Mouse (Mus musculus) heart, postnatal 36 days (tissue): Measurements from ENCODE around the gene Timp3. TPM values are rescaled to one million over a fixed set of nuclear protein-coding genes. Genes with fewer than 3 reads are reported as not detected.

Experiments used
- DNase-seq, 2 experiments: peaks; one replicate each; pipeline ENCODE4 v3.0.0; 2021 to 2022
- intact Hi-C: fragments of 180-260 bp; cut with DNase I; formaldehyde crosslinking; loops from one replicate; pipeline ENCODE4 v1.15.1; 2025
- total RNA-seq, 2 experiments: library from RNA; stranded (reverse); gene quantifications; 2 replicates each; pipeline ENCODE4 v1.2.3; 2021

Gene Timp3
- total RNA-seq, 2 experiments from 2014 or later = 165 to 209 TPM

DNA sequence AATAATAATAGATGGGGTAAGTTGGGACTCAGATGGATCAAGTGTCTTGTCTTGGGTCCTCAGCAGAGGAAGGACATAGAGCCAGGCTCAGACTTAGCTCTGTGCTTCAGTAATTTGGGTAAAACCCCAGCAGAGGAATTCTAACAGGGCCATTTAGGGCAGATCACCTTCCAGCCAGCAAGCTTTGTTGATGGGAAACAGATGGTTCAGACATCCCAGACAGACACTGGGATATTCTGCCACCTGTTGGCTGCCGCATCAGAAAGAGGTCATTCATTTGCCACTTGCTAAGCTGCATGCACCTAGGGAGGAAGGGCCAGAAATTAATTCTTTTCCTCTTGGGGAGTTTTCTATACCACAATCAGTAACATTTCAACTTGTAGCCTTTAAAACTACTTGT is 21.8 kb downstream of the Timp3 start:
- intact Hi-C loops = no loop called here
- no peak for DNase-seq

DNA sequence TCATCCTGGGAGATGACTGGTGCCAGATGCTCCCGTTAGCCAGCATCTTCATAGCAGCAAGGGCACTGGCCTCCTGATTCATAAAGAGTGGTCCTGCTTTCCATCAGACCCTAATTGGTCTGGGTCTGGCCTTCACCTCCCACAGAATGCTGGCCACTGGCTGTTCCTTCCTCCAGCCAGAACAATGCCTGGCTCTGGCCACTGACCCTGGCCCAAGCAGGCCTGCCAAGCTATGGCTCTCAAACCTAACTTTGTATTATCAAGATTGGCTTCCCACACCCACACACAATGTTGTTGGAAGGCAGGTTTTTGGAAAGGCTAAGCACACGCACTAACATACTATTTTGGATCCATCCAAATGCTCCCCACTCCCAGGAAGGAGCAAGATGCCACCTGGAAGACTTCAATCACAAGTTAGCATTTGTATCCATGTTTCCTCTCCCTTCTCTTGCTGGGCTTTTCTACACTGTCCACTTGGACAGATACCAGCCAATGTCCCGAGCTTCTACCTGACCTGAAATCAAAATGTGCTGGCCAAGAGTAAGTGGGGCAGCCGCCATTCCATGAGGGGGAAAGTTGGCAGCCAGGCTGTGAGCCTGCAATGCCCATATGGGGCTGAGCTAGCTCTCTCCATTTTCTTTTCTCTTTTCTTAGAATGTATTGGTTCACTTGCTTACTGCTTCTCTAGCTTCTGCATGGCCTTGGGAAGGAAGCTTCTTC is 23.3 kb downstream of the Timp3 start:
- intact Hi-C loops = no loop called here
- DNase-seq = no peak

DNA sequence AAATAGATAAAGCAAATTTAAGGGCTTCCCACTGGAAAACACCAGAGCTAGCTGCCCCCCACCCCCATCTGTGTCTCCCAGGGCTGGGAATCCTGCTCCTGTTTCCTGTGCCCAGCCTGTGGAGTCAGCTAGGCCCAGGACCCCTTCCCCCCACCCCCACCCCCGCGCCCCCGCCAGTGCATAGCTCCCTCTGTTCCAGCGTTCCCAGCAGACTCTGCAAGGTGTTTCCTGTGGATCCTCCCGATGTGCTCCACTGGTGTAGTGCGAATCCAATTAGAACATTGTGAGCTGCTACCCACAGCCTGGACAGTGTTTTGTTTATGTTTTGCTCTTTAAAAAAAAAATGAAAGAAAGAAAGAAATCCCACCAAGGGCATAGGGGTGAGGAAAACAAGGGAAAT is 25.1 kb downstream of the Timp3 start:
- DNase-seq = no peak
- intact Hi-C loops = no loop called here

DNA sequence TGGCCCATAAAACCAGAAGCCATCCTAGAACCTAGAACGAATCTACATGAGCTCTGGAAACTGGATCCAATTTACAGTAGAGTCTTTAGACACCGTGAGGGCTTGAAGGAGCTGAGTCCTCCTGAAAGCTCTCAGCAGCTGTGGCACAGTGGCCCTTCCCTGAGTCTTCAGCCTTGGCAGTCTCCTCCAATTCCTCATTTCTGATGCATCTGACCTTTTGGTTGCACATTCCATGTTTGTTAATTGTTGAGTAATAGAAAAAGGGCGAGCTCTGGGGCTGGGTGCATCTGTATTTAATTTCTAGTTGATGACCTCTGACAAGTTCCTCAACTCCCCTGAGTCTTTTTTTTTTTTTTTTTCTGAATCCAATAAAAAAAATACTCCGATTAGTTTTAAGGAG is 28.0 kb downstream of the Timp3 start:
- intact Hi-C loops = no loop called here
- no peak for DNase-seq

DNA sequence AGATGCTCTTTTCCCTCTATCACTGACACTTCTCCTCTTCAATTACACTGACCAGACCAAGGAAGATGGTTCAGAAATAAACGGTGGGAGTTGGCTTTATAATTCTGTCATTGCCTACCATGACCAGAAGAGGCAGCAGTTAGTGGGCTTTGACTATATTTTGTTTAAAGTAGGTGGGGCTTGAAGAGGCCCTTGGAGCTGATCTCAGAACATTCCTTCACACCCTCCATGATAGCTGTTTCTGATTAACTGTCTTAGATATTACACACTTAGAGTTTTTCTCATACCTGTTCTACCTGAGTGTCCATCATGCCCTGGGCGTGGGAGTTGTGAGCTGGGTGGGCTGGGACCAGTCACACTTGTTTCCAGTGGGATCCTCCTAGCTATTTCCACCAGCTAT is 28.5 kb downstream of the Timp3 start:
- DNase-seq = no peak
- intact Hi-C loops = no loop called here

DNA sequence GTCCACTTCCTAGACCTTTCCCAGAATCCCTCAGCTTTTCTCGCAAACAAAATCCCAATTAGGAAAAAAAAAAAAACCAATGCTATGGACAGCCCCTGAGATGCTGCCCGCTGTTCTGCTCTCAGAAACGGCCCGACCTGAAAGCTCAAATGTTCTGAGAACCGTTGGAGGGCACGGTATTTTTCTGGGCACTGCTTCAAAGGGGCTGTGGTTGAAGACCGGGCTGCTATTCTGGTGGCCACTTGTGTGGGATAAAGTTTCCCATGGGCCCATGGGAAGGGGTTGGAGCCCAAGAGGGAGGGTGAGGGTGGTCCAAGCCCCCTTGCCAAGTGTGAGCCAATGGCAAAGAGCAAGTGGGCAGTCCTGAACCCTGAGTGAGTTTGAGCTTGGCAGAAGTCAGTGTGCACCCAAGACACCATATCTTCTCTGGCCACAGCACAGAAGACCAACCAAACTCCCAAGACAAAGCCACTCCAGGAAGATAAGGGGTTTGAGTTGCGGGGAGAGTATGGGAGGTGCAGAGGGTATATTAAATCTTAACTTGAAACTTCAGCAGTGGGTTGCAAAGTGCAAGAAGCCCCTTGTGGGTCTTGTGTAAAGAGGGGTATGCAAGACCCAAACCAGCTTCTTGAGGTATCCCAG is 29.2 kb downstream of the Timp3 start:
- DNase-seq = no peak
- intact Hi-C loops = no loop called here

DNA sequence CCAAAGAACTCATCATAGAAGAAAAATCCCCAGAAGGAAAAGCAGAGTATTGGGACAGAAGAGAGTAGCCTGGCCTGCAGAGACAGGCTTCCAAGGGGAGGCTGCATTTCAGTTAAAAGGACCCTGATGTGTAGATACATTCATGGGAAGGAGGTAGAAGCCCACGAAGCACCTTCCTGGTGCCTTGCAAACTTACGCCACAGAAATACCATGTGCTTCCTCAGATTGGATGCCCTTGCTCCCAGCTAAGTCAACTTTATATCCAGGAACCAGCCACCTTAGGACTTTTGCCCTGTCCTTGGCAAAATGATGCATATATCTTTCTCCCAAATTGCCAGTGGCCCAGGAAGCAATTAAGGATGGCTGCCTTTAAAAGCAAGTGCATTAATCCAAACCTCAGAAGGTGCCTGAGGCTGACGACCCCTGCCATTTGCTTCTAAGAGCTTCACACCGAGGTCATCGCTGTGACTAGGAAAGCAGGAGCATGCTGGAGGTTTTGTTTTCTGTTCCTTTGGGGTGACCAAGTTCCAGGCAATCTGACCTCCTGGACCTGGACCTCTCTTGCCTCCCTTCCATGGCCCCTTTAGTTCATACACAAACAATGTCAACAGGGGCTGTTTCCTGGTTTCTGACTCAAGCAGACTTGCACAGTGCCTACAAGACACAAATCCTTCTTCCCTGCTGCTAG is 31.0 kb downstream of the Timp3 start:
- intact Hi-C loops = no loop called here
- DNase-seq = no peak

DNA sequence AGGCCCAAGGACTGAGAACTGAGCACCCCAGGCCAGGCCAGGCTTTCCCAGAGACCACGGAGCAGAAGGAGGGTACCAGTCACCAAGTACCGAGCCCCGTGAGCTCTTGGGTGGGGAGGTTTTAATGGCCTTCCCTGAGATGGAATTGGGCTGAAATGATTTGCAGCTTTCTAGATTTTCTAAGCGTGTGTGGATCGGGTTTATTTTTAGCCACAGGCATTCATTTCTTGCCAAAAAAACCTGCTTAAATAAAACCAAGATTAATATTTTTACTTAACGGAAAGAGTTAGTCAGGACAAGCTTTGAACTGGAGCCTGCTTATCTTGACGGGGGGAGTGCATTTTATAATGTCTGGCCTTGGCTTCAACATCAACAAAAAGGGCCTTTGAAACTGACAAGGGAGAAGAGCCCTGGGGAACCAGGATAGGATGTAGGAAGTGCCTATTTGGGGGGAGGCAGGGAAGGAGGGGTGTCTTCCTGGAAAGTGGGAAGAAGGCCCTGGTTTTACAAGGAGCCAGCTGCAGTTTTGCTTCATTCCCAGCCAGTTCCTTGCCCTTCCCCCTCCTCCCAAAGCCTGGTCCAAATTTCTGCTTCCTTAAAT is 31.6 kb downstream of the Timp3 start:
- DNase-seq = peak in 1 of 2 experiments; percentile 50
- intact Hi-C loops = no loop called here

DNA sequence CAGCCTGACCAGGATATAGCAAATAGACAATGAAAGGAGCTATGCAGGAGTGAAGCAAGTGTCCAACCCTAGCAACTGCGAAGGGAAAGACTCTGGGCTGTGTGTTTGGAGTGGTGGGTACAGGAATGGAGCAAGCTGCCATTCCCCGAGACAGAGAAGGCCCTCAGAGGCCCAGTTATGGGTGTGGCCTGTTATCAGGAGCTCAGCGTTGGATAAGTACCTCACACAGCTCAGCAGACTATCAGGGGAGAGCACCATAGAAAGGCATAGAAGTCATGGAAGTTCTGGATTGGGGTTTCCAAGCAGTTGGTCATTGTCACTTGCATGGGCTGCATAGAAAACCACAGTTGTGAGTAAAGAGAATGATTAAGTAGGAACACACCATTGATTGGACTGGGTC is 32.8 kb downstream of the Timp3 start:
- DNase-seq = no peak
- intact Hi-C loops = no loop called here

DNA sequence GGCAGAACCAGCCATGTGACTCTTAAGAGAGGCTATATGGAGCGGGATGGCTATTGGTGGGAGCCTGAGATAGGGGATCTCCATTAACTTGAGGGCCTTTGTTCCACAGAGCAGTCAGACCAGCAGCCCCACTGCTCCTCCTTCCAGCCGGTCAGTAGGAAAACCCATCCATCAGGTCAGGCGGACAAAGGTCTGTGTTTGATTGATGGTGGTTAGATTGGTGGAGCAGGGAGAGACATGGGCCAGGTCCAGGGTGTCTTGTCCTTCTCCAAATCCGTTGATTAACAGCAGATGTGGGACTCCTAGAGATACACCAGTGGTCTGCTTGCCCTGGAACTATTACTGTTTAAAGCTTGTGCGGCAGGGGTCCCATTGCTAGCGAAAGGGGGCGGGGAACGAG is 34.4 kb downstream of the Timp3 start:
- no peak for DNase-seq
- intact Hi-C loops = no loop called here

DNA sequence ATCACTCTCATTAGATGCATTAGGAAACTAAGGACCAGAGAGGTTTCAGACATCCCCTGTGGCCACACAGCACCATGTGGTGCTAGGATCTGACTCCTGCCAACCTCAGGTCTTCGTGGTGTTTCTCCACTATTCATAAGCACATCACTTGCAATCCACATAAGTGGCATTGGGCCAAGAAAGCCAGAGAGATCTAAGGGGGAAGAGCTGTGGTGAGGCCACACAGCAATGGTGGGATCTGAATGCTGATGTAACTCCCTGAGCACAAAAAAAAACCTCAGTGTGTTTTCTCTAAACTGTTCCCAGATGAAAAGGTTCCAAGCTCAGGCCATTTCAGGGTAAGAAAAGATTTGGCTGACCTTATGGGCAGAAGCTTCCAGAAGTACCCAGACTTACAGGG is 36.3 kb downstream of the Timp3 start:
- no peak for DNase-seq
- intact Hi-C loops = no loop called here

DNA sequence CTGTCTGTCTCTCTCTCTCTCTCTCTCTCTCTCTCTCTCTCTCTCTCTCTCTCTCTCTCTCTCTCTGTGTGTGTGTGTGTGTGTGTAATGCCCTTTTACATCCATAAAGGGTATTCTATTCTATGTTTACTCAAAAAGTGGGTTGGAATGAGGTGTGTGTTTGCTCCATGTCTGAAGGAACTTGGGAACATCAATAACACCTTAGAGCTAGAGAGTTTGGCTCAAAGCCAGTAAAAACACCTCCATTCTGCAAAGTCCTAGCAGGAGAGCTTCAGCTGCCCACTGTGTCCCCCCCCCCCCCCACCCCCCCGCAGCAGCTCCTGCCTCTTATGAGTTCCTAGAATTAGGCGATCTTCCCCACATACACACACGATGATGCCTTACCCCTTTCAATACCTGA is 37.1 kb downstream of the Timp3 start:
- intact Hi-C loops = no loop called here
- DNase-seq = no peak

DNA sequence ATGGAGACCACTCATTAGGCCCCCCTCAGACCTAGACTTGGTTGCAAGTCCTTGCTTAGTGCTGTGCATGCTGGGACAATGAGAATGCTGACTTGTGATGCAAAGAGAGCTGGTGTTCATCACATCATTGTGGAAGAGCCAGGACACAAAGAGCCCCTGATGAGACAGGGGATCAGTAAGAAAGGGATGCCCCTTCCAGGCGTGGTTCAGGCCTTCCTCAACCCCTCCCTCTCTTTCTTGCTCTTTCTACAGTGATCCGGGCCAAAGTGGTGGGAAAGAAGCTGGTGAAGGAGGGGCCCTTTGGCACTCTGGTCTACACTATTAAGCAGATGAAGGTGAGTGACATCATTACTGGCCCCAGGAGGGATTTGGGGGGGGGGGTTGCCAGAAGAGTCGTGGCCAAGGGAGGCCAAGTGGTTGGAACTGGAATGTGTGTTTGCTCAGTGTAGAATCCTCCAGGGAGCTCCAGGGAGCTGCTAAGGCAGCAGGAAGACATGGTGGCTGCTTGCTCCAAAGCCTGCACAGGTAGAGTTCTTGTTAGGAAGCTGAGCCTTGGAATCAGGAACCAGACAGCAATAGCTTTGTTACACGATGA is 38.0 kb downstream of the Timp3 start:
- DNase-seq = no peak
- intact Hi-C loops = no loop called here

DNA sequence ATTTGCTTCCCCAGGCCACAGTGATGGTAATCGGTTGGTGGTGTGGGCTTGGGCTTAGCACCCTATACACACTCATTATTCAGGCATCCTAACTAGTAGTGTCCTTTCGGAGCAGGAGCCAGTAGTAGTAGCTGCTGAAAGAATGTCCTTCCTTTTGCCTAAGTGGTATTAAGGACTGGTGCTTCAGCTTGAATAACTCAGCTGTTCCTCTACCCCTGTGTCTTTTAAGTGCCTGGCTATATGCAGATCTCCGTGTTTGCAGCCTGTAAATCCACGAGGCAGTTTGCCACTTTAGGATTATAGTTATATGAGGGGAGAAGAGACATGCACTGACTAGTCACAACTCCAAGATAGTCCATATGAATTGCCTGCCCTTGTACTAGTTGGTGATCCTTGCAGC is 38.9 kb downstream of the Timp3 start:
- intact Hi-C loops = no loop called here
- DNase-seq = no peak

DNA sequence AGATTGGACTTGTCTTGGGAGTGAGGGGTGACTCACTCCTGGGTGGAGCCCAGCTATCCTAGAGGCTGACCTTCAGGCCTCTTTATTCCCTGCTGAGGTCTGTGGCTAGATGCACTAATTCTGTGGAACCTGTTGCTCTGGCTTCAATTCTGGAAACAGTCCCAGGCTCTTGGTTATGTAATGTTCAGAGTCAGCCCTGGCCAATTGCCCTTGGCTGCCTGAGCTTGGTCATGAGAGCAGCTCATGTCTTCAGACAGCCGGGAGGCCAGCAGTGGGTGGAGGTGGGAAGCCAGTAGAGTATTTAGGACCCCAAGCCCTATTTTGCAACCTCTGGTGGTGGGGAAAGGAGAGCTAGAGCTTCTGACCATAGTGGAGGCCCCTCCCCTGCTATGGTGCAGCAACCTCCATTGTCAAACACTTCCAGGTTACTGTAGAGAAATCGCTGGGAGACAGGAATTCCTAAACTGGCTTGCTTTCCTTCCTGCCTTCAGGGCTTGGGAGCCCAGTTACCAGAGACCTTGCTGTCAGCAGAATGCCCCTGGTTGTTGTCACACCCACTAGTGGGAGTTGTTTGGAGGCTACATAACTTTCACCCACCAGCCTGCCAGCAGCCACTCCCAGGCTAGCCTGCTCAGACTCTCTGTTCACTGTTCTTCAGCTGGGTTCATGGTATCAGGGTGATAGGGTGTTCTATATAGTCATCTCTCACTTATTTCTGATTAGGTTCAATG is 39.6 kb downstream of the Timp3 start:
- DNase-seq = peak; percentile 91 to 94
- intact Hi-C loops = loop anchor here (1.0 kb wide), 1 partner anchor 39 kb away; no protein-coding TSS in a partner anchor

DNA sequence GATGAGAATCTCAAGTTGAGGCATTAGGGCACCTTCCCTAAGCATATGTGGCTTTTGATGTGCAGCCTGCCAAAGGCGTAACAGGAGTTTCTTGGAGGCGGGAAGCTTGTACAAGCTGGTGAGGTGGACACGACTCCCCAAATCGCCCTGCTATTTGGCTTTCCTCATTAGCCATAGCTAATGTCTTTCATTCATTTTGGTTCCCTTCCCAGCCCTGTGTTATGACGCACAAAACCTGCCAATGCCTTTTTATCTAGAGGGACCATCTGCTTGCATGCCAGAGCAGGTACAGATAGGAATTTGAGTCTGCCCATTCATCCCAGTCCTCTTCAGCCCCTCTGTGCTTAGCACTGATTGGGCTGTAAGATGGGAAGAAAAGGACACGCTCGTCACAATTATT is 40.2 kb downstream of the Timp3 start:
- intact Hi-C loops = loop anchor here (1.0 kb wide), 1 partner anchor 39 kb away; no protein-coding TSS in a partner anchor
- no peak for DNase-seq

DNA sequence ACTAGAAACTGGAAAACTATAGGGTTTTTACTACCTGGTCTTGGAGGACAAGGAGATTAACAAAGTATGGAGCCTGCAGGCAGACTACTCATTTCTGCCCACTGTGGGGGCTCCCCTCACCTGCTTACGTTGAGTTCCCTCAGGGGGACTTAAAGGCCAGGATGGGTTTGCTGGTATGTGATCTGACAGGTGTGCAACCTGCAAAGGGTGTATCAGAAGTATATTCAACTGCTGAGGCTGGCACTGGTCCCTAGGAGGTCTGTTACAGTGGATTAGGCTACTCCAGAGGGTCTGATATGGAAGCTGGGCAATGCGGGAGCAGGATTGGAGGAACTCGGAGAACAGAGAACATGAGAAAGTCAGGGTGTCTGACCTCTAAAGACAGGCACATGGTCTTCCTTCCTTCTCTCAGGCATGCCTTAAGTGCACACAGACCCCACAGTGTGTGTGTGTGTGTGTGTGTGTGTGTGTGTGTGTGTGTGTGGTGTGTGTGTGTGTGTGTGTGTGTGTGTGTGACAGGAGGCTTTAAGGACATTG is 40.9 kb downstream of the Timp3 start:
- intact Hi-C loops = loop anchor here (1.0 kb wide), 1 partner anchor 40 kb away; no protein-coding TSS in a partner anchor

DNA sequence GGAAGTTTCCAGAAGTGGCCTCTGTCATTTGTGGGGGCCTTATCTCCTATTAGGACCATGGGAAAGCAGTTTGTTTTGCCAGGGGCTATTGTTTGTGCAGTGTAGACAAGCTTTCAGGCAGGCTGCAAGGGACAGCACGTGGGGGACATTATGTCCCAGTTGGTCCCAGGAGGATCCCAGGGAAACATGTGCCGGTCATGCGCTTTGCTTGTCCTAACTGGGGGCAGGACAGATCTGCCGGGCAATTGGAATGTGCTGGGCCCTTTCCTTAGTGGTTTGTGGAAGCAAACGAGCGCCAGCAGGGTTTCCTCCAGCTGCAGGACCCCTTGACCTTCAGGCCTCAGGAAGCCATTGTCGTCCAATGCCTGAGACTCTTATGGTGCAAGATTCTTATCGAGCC is 41.4 kb downstream of the Timp3 start:
- intact Hi-C loops = no loop called here
- peak; percentile 85 to 86 for DNase-seq

More for the DNA sequence above, 40.9 kb downstream of the Timp3 start:
- DNase-seq = no peak

DNA sequence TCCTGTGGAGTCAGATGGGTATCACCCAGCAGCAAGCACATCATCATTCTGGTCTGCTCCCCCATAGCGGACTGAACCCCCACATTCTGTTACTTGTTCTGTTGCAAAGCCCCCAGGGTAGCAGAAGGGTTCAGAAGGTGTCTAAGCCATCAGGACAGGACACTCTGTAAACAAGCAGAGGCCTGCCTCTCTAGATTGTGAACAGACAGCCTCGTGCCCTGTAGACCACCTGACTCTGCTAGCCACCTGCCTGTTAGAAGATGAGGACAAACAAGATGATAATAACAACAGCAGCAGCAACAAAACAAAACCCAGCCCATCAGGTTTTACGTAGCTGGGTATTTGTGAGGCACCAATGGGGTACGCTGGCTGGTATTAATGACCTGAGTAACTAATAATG is 42.0 kb downstream of the Timp3 start:
- intact Hi-C loops = no loop called here
- DNase-seq = no peak

DNA sequence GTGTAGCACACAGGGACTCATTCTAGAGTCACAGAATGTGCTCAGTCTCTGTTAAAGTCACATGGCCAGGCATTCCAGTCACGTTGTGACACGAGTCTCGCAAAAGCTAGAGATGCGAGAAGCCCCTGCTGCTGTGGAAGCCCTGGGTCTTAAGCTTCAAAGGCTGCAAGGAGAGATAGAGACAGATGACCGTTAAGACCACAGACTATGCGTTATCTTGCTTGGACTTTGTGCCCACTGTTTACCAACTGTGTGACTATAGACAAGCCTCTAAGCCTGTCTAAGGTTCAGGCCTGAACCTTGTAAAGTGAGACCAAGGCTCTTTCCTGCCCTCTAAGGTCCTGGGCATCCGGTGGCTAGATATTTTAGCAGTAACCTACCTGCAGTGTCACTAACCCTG is 42.5 kb downstream of the Timp3 start:
- intact Hi-C loops = no loop called here
- no peak for DNase-seq
